Mouse (Mus musculus) heart, postnatal 4 days (tissue): ENCODE data around the gene Eef1b2. TPM values are rescaled to one million over a fixed set of nuclear protein-coding genes. Genes with fewer than 3 reads are reported as not detected.

ENCODE experiments used
- DNase-seq: peaks from one replicate; pipeline ENCODE4 v3.0.0; 2021
- total RNA-seq, 2 experiments: library from RNA; stranded (reverse); gene quantifications; 2 replicates each; pipeline ENCODE4 v1.2.3; 2021

Gene Eef1b2
- total RNA-seq, 2 experiments from 2014 or later = 497 to 542 TPM

GRCm38 (mm10) chr1:63192306-63193065 is 15.9 kb downstream of the Eef1b2 start:
- DNase-seq = no peak

- no peak for DNase-seq
These were observed 19.4 kb downstream of the Eef1b2 start for GRCm38 (mm10) chr1:63195848-63196512.

GRCm38 (mm10) chr1:63199387-63199786 is 22.8 kb downstream of the Eef1b2 start:
- no peak for DNase-seq

GRCm38 (mm10) chr1:63200322-63200721 is 23.7 kb downstream of the Eef1b2 start:
- no peak for DNase-seq

GRCm38 (mm10) chr1:63201672-63202071 is 25.0 kb downstream of the Eef1b2 start:
- DNase-seq = no peak

- DNase-seq = no peak
These were observed 26.8 kb downstream of the Eef1b2 start for GRCm38 (mm10) chr1:63203471-63203870.

- DNase-seq = peak; percentile 8
These were observed 27.5 kb downstream of the Eef1b2 start for GRCm38 (mm10) chr1:63203950-63204659.

- no peak for DNase-seq
These were observed 28.2 kb downstream of the Eef1b2 start for GRCm38 (mm10) chr1:63204660-63205394.

GRCm38 (mm10) chr1:63207607-63208006 is 31.0 kb downstream of the Eef1b2 start:
- DNase-seq = no peak

- DNase-seq = no peak
These were observed 33.4 kb downstream of the Eef1b2 start for GRCm38 (mm10) chr1:63209861-63210529.

- no peak for DNase-seq
These were observed 37.0 kb downstream of the Eef1b2 start for GRCm38 (mm10) chr1:63213478-63214270.

GRCm38 (mm10) chr1:63214271-63214558 is 37.6 kb downstream of the Eef1b2 start, which contains the start of gene Gpr1:
TSS of gene Gpr1 (minus strand) at chr1:63214543.
- DNase-seq = no peak

- no peak for DNase-seq
These were observed 38.0 kb downstream of the Eef1b2 start for GRCm38 (mm10) chr1:63214631-63215030.

- no peak for DNase-seq
These were observed 42.7 kb downstream of the Eef1b2 start for GRCm38 (mm10) chr1:63219277-63219676.

GRCm38 (mm10) chr1:63225009-63225408 is 48.4 kb downstream of the Eef1b2 start:
- no peak for DNase-seq

- DNase-seq = no peak
These were observed 49.3 kb downstream of the Eef1b2 start for GRCm38 (mm10) chr1:63225890-63226289.

- DNase-seq = no peak
These were observed 50.6 kb downstream of the Eef1b2 start for GRCm38 (mm10) chr1:63227241-63227640.
